Mouse (Mus musculus) inflammation-experienced regulatory T-cells (primary cell): ENCODE results near the gene St5. TPM values are rescaled to one million over a fixed set of nuclear protein-coding genes. Genes with fewer than 3 reads are reported as not detected.

ENCODE experiments used
- polyA plus RNA-seq, 2 experiments: library from polyadenylated mRNA; unstranded; fragments of 100-300 nt; shearing (Covaris generic); gene quantifications; one replicate each; pipeline ENCODE4 v1.2.1; 2017

The St5 gene
- 1 to 10 TPM in 1 of 2 experiments, under 1 TPM in 1; 0.96 to 7.3 TPM for polyA plus RNA-seq

GRCm38 (mm10) chr7:109703190-109704015 lies at the start of gene St5, which contains the start of gene Akip1:
St5 (minus strand) TSS chr7:109703605.
Akip1 (plus strand) TSS chr7:109703690.

GRCm38 (mm10) chr7:109752008-109752925 lies 48.9 kb upstream of the St5 start, which contains the start of gene Tmem9b:
Tmem9b (minus strand) TSS chr7:109752875.

GRCm38 (mm10) chr7:109731626-109732025 lies 28.2 kb upstream of the St5 start, which contains the start of gene Ascl3:
Ascl3 (minus strand) TSS chr7:109731726.

GRCm38 (mm10) chr7:109723697-109724096 lies 20.3 kb upstream of the St5 start, which contains the start of gene BC051019:
BC051019 (minus strand) TSS chr7:109723850.

GRCm38 (mm10) chr7:109518838-109519696 lies 184.3 kb downstream of the St5 start, which contains the start of gene Rpl27a:
Rpl27a (plus strand) TSS chr7:109519147.

GRCm38 (mm10) chr7:109508034-109508433 lies 195.4 kb downstream of the St5 start, which contains the start of gene Trim66:
Trim66 (minus strand) TSS chr7:109508134.

Other genes with a start within 250 kb of the St5 start
- under 1 TPM in 1 of 2 experiments, not detected in 1; 0.44 TPM for gene Trim66, start 195.5 kb downstream of the St5 start, polyA plus RNA-seq
- gene Rpl27a, start 184.5 kb downstream of the St5 start, polyA plus RNA-seq: 100 to 1,000 TPM in 1 of 2 experiments, 10 to 100 TPM in 1; 91.0 to 102 TPM
- 10 to 100 TPM; 35.0 to 36.8 TPM for gene Akip1, start 85 bp upstream of the St5 start, polyA plus RNA-seq
- under 1 TPM in 1 of 2 experiments, not detected in 1; 0.81 TPM for gene BC051019, start 20.2 kb upstream of the St5 start, polyA plus RNA-seq
- under 1 TPM in 1 of 2 experiments, not detected in 1; 0.39 TPM for gene Ascl3, start 28.1 kb upstream of the St5 start, polyA plus RNA-seq
- gene Tmem9b, start 49.3 kb upstream of the St5 start, polyA plus RNA-seq: 100 to 1,000 TPM; 107 to 179 TPM
- 1 to 10 TPM in 1 of 2 experiments, under 1 TPM in 1; 0.58 to 1.8 TPM for gene Nrip3, start 78.4 kb upstream of the St5 start, polyA plus RNA-seq
- under 1 TPM; 0.16 to 0.60 TPM for gene Scube2, start 162.1 kb upstream of the St5 start, polyA plus RNA-seq